Mouse (Mus musculus): ENCODE results near the gene Isx.

Isx gene

DNA sequence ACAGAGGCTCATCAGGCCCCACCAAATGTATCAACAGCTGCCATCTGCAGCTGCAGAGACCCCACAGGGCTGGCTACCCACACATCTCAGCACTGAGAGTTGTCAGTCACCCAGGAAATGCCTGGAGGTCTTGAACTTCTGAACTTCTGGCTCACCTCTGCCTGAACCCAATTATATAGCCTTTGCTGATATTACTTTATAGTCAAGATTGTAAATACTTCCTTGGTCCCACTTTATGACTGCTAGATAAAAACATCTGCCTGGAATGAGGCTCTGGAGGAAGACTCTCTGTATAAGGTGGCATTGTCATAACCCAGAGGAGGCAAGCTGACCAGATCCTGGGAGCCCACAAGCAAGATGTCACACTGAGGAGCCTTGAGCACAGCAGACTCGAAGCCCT lies 28.8 kb downstream of the Isx start:
- DNase-seq (ENCODE audit: low read depth), result no peak

DNA sequence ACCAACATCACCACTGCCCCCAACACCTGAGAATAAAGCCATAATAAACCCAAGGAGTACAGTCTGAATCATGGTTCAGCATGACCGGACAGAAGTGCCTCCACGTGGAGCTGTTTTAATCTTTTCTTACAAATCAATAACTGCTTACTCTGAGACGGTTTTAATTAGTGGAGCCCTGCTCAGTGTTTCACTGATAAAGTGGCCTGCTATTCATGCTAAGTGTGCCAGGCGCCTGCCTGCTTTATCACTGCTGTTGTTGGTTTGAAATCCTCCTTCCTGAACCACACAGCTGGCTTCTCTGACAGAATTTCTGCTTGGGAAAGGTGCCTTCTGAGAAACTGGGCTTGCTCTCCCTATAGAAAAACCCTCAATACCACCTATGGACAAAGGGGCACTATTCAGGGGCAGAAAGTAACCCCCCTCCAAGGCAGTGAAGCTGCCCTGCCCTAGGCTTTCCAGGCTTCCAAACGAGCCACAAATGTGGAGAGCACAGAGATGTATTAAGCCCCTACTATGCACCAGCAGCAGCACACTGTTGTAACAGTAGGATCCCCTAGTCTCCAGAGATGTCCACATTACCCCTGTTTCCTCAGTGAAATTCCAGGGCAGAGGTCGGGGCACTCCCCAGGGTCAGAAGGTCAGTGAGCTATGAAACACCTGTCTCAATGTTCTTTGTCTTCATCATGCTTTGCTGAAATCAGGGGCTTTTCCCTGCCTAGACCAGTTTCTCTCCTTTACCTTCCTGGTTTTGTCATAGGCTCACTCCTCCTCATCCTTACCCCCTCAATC lies 30.3 kb downstream of the Isx start:
- no peak for DNase-seq (ENCODE audit: low read depth)

DNA sequence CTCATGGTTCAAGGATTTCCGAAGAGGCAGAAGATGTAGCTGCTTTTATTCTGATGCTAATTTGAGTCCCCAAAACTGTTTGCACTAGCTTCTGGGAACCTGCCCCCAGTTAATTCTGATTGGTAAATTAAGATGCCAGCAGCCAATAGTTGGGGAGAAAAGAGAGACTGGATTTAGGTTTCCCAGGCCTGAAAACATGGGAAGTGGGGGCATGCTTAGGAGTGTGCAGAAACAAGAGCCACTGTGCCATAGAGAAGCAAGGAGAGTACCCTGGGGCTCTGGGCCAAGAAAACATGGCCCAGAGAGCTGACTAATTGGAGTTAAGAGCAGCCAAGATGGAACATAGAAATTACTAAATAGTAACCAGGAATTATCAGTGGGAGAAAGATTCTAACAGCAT lies 33.4 kb downstream of the Isx start:
- DNase-seq (ENCODE audit: low read depth), result no peak

DNA sequence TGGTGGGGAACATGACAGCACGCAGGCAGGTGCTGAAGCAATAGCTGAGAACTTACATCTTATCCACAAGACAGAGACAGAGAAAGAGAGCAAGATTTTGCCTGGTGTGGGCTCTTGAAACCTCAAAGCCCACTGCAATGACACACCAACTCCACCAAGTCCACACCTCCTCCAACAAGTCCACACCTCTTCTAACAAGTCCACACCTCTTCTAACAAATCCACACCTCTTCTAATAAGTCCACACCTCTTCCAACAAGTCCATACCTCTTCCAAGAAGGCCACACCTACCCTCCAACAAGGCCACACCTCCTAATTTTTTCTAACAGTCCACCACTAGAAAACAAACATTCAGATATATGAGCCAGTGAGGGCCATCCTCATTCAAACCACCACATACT lies 37.7 kb downstream of the Isx start:
- no peak for DNase-seq (ENCODE audit: low read depth)

DNA sequence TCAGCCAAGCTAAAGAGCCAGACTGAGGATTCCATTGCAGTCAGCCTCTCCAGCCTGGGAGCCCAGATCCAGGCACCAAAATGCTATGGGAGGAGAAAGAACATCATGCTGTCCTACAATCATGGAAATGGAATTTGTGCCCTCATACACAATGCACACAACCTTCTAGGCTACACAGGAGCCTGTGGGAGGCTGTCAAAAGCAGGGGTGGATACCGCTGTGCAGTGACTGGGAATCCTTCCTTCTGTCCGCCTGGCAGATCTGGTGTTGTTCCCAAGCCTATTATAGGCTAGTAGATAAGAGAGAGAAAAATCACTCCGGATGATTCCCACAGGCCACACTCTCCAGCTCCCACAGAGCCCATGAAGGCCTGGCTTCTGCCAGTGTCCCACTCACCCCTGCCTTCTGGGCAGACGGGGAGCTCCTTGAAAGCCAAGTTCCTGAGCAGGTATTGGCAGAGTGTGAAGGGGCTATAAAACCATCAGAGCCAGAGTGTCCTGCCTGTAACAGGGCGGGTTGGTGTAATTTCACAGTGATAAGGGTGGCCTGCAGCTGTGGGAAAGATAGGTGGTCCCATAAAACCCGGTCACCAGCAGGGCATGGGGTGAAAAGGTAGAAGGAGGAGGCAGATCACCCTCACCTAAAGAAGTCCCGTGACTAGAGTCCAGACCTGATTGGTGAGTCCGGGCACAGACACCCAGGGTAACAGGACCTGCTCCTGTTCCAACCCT lies 47.9 kb downstream of the Isx start:
- no peak for DNase-seq (ENCODE audit: low read depth)

DNA sequence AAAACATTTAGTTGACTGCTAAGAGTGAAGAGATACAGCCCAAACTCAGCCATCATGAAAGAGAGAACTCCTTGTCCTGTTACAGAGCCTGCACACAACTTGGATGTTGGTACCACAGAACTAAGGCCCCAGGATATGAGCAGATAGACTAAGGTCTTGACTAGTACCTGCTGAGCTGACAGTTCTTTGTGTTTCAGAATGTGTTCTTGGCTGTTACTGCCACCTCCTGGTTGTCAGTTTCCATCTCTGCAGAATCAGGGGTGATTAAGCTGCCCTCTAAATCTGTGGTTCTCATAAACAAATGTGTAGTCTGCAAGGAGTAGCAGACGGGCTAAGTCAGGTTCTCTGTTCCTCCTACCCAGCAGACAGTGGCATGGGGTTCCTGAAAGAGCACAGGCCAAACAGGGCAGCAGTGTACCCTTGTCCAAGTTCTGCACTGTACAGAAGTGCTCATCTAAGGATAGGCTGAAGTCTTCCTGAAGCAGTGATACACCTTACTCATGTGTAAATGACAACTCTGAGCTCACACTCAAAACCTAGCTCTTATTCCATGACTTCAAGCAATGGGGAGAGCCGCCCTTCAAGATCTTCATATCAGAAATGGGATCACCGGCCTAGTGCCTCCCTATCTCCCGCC lies 49.0 kb downstream of the Isx start:
- DNase-seq (ENCODE audit: low read depth), result no peak

DNA sequence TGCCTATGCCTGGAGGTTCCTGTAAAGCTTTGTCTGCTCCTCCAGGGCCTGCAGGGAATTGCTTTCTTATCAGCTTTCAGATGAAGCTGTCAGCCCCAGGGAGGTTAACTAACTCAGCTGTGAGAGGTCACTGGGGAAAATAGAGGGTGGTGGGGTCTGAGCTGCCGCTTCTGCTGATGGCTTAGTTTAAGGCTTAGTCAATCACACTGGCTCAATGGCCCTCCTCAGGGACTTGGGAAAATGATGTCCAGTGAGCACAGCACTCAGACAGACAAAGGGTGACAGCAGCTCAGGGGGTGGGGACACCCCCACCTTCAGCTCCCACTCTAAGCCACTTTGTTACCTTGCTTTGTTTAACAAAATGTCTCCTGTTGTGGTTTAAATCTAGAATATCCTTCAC lies 55.0 kb downstream of the Isx start:
- DNase-seq (ENCODE audit: low read depth), result no peak

DNA sequence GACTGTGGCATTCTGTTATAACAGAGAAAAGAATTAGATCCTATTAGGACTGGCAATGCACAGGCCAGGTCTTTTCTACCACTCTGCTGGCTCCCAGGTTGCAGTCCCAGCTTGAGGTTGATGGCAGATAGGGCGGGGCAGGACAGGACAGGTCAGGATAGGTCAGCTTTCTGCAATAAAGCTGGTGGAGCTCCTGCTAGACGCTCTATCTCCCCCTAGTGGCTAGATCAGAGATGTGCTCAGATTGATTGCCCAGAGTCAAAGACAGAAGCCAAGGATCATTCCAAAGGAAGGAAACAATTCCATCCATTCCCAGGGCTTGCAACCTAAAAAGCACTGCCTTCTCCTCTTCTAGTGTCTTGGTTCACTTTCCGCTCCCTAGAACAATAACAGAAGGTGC lies 57.8 kb downstream of the Isx start:
- DNase-seq (ENCODE audit: low read depth), result no peak

DNA sequence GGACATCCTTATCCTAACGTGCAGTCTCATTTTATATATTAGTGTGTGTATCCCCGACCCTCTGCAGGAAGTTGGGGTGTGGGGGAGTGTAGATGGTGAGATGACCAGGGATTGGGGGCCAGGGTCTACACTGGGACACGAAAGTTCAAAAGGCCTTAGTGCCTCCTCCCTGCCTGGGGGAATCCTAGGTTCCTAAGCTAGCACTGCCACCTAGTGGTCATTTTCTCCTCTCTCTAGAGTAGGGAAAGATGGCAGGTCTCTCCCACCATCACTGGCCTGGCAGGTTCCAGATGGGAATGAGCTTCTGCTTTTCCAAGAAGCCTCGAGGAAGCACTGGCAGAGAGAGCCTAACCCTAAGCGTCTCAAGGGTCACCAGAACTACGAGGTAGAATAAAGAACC lies 62.3 kb downstream of the Isx start:
- DNase-seq (ENCODE audit: low read depth), result no peak

DNA sequence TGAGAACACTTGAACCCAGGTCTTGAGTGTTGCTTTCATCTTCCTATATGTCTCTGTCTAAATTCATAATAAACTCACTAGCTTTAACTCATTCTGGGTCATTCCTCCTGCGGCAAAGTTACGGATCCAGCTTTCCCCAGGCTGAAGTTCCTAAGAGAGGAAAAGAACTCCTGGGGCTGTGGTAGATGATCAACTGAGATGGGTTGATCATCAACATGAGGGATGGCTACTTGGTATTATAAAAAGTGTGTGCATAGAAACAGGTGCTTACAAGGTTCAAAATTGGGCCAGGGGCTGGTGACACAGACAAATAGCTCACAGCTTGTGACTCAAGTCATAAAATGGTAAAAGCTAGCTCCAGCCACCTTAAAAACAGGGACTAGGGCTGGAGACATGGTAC lies 63.7 kb downstream of the Isx start:
- no peak for DNase-seq (ENCODE audit: low read depth)

DNA sequence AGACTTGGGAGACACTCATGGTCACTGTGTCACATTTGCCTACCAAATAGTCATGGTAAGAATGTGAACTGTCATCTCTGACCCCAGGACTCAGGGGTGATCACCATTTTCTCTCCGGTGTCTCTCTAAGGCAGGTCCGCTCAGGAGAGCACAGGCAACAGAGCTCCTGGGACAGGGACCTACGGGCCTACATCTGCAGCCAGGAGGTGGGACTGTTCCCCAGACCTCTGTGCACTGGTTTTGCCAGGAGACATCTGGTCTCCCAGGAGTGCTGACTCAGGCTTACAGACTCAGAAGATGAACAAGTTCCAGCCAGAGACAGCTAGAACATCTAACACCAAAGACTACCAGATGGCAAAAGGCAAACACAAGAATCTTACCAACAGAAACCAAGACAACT lies 69.1 kb downstream of the Isx start:
- no peak for DNase-seq (ENCODE audit: low read depth)

Data from fibroblast of lung, adult 2 months (primary cell).